1 mouse cellular context compared by ENCODE assay signal in genomic region chr2:144555820-144556552, GRCm38 (mm10).
A peak's percentile ranks its signal among the peaks of the same experiment; 100 is the strongest.
TF ChIP-seq lines count a peak whose summit lies in the region.

Gene Sec23b (plus strand): TSS chr2:144556229.

TF ChIP-seq in CH12.LX, 34 proteins besides CTCF, POLR2A, EP300 and RAD21 (continued from another document):
- TF ChIP-seq MAX (IDR thresholded peaks at IDR 0.05; ENCODE audit: low read length) (no peak), JUN (IDR thresholded peaks at IDR 0.05; ENCODE audit: insufficient read depth, low read depth, low read length) (no peak), USF2 (conservative IDR thresholded peaks at IDR 0.05; ENCODE audit: low read depth, low read length) (no peak), RCOR1 (conservative IDR thresholded peaks at IDR 0.05; ENCODE audit: low read depth, low read length) (no peak), CHD1 (IDR thresholded peaks at IDR 0.05; ENCODE audit: low read depth, low read length) (no peak), ZNF384 (IDR thresholded peaks at IDR 0.05; ENCODE audit: low read depth, low read length) (no peak), MAZ (IDR thresholded peaks at IDR 0.05; ENCODE audit: low read depth, low read length) (no peak), ELF1 (IDR thresholded peaks at IDR 0.05; ENCODE audit: low read depth, low read length) (peak; percentile 51; the same call in 1 of the 2 replicates), SIN3A (IDR thresholded peaks at IDR 0.05; ENCODE audit: low read length) (peak; percentile 80), MXI1 (IDR thresholded peaks at IDR 0.05; ENCODE audit: low read depth, low read length) (peak; percentile 69), TCF12 (IDR thresholded peaks at IDR 0.05; ENCODE audit: low read depth, low read length) (peak; percentile 83), ZKSCAN1 (IDR thresholded peaks at IDR 0.05; ENCODE audit: borderline replicate concordance, low read depth, low read length) (no peak), SMC3 (IDR thresholded peaks at IDR 0.05; ENCODE audit: low read depth, low read length) (no peak)
